Mouse (Mus musculus) forebrain, embryonic 14.5 days (tissue): ENCODE data around the gene Slfn5. TPM values are rescaled to one million over a fixed set of nuclear protein-coding genes. Genes with fewer than 3 reads are reported as not detected.

Source experiments
- ATAC-seq: fragments of 200-750 bp; cut with Nextera tagmentation; 2 replicates; pipeline ENCODE4 v1.8.0; 2017; ENCODE audit warnings: mild to moderate bottlenecking, moderate library complexity
- DNase-seq: peaks from one replicate; pipeline ENCODE4 v3.0.0-alpha.2; 2015; ENCODE audit warnings: low spot score
- H3K27ac ChIP-seq: fragments of 300-500 bp; sonication (generic); 2 replicates; pipeline ENCODE4 v1.5.1; 2014; ENCODE audit warnings: low read depth, mild to moderate bottlenecking, control low read depth, low read length, moderate library complexity
- H3K27me3 ChIP-seq: fragments of 300-500 bp; sonication (generic); replicated peaks from 2 replicates; pipeline ENCODE4 v1.6.1; 2014; ENCODE audit warnings: low read length, control low read depth, mixed read lengths; ENCODE audit not compliant: control insufficient read depth, insufficient read depth
- H3K36me3 ChIP-seq: fragments of 300-500 bp; sonication (generic); 2 replicates; pipeline ENCODE4 v1.6.1; 2014; ENCODE audit warnings: low read length, control low read depth; ENCODE audit not compliant: control insufficient read depth, insufficient read depth
- H3K4me1 ChIP-seq: fragments of 300-500 bp; sonication (generic); 2 replicates; pipeline ENCODE4 v1.6.1; 2014; ENCODE audit warnings: antibody characterized with exemption, low read length, control low read depth; ENCODE audit not compliant: control insufficient read depth, insufficient read depth
- H3K4me2 ChIP-seq: fragments of 300-500 bp; sonication (generic); 2 replicates; pipeline ENCODE4 v1.6.1; 2014; ENCODE audit warnings: mild to moderate bottlenecking, control low read depth, low read length
- H3K4me3 ChIP-seq: fragments of 300-500 bp; sonication (generic); 2 replicates; pipeline ENCODE4 v1.5.1; 2014; ENCODE audit warnings: low read depth, low read length, control low read depth
- H3K9ac ChIP-seq: fragments of 300-500 bp; sonication (generic); 2 replicates; pipeline ENCODE4 v1.6.1; 2014; ENCODE audit warnings: mild to moderate bottlenecking, low read length, control low read depth, moderate library complexity
- H3K9me3 ChIP-seq: fragments of 300-500 bp; sonication (generic); replicated peaks from 2 replicates; pipeline ENCODE4 v1.6.1; 2016; ENCODE audit warnings: low read length, control low read depth, mixed read lengths; ENCODE audit not compliant: control insufficient read depth
- WGBS: fragments of 180-500 bp; shearing (Covaris S2); extraction: QIAGEN DNeasy Blood & Tissue Kit; methylation state at CpG from one replicate; pipeline ENCODE4 v1.1.7; 2014; 5-methylcytosine and 5-hydroxymethylcytosine counted together
- polyA plus RNA-seq: library from polyadenylated mRNA; unstranded; fragments of >200 nt; fragmentation: Nextera tagmentation; extraction: Ambion mirVana; gene quantifications from 2 replicates; pipeline ENCODE4 v1.2.1, GENCODE M21; 2014

Gene Slfn5
- 0.41 and 0.52 TPM in 2 replicates for polyA plus RNA-seq

GRCm38 (mm10) chr11:82950736-82951481, at the start of gene Slfn5:
Slfn5 (plus strand) TSS chr11:82951349.
- no peak within 1 kb of the TSS for H3K4me2 ChIP-seq
- DNase-seq = no peak
- H3K27me3 ChIP-seq = peaks cover 36% of the 10 kb centered on the region
- H3K9me3 ChIP-seq = no peaks in the 10 kb centered on the region
- WGBS = 14% methylated on average over 10 of the region's 10 CpGs
- H3K9ac ChIP-seq = no peak within 1 kb of the TSS
- no peak within 1 kb of the TSS for H3K27ac ChIP-seq
- H3K4me3 ChIP-seq = no peak within 1 kb of the TSS
- no peaks in the 10 kb centered on the region for H3K36me3 ChIP-seq
- H3K4me1 ChIP-seq = no peaks in the 10 kb centered on the region
- ATAC-seq = no peak

GRCm38 (mm10) chr11:82901606-82902310, 49.4 kb upstream of the Slfn5 start:
- Histone ChIP-seq H3K4me3 (no peak overlapping the region), H3K36me3 (peaks cover 84% of the 10 kb centered on the region), H3K9me3 (no peaks in the 10 kb centered on the region), H3K27me3 (no peaks in the 10 kb centered on the region), H3K4me1 (no peaks in the 10 kb centered on the region), H3K9ac (no peak overlapping the region), H3K4me2 (no peak overlapping the region), H3K27ac (no peak overlapping the region)
- DNase-seq (no peak), ATAC-seq (no peak)
- WGBS = 93% methylated on average over 20 of the region's 20 CpGs

GRCm38 (mm10) chr11:82904952-82905351, 46.2 kb upstream of the Slfn5 start:
- Histone ChIP-seq H3K4me1 (peaks cover 4% of the 10 kb centered on the region; the same call in 1 of the 2 replicates), H3K4me2 (no peak overlapping the region), H3K9me3 (no peaks in the 10 kb centered on the region), H3K4me3 (no peak overlapping the region), H3K36me3 (peaks cover 64% of the 10 kb centered on the region), H3K27me3 (no peaks in the 10 kb centered on the region), H3K27ac (no peak overlapping the region), H3K9ac (no peak overlapping the region)
- no peak for DNase-seq
- 66% methylated on average over 8 of the region's 8 CpGs for WGBS
- no peak for ATAC-seq

GRCm38 (mm10) chr11:82905816-82906215, 45.3 kb upstream of the Slfn5 start:
- Histone ChIP-seq H3K9ac (no peak overlapping the region), H3K9me3 (no peaks in the 10 kb centered on the region), H3K4me2 (no peak overlapping the region), H3K36me3 (peaks cover 55% of the 10 kb centered on the region), H3K27ac (no peak overlapping the region), H3K4me3 (no peak overlapping the region), H3K27me3 (no peaks in the 10 kb centered on the region), H3K4me1 (peaks cover 4% of the 10 kb centered on the region; the same call in 1 of the 2 replicates)
- no peak for DNase-seq
- no peak for ATAC-seq
- WGBS = 88% methylated on average over 5 of the region's 5 CpGs

GRCm38 (mm10) chr11:82907651-82908607, 43.2 kb upstream of the Slfn5 start, which contains the start of gene Nle1:
Nle1 (minus strand) TSS chr11:82908411.
- Histone ChIP-seq H3K27ac (peak within 1 kb of the TSS; percentile 39; the same call in 1 of the 2 replicates), H3K4me3 (peak within 1 kb of the TSS; percentile 78), H3K4me1 (peaks cover 4% of the 10 kb centered on the region; the same call in 1 of the 2 replicates), H3K27me3 (no peaks in the 10 kb centered on the region), H3K36me3 (peaks cover 34% of the 10 kb centered on the region), H3K9me3 (no peaks in the 10 kb centered on the region), H3K4me2 (peak within 1 kb of the TSS; percentile 69), H3K9ac (peak within 1 kb of the TSS; percentile 81)
- WGBS = 2% methylated on average over 73 of the region's 73 CpGs
- peak; percentile 94 for DNase-seq
- peak; percentile 94 for ATAC-seq

- H3K4me3 ChIP-seq = peak overlapping the region; percentile 78; the same call in 1 of the 2 replicates
- WGBS = 61% methylated on average over 5 of the region's 10 CpGs
- peaks cover 4% of the 10 kb centered on the region; the same call in 1 of the 2 replicates for H3K4me1 ChIP-seq
- H3K9ac ChIP-seq = peak overlapping the region; percentile 81; the same call in 1 of the 2 replicates
- H3K9me3 ChIP-seq = no peaks in the 10 kb centered on the region
- no peak overlapping the region for H3K27ac ChIP-seq
- H3K36me3 ChIP-seq = peaks cover 28% of the 10 kb centered on the region
- no peaks in the 10 kb centered on the region for H3K27me3 ChIP-seq
- DNase-seq (no peak), ATAC-seq (peak; percentile 46)
- peak overlapping the region; percentile 69 for H3K4me2 ChIP-seq
Observed at GRCm38 (mm10) chr11:82908608-82908989, 42.5 kb upstream of the Slfn5 start.

GRCm38 (mm10) chr11:82910250-82910649, 40.9 kb upstream of the Slfn5 start, which contains the start of gene Unc45b:
Unc45b (plus strand) TSS chr11:82910550.
- H3K4me1 ChIP-seq = peaks cover 4% of the 10 kb centered on the region; the same call in 1 of the 2 replicates
- H3K27me3 ChIP-seq = no peaks in the 10 kb centered on the region
- no peak within 1 kb of the TSS for H3K4me3 ChIP-seq
- no peaks in the 10 kb centered on the region for H3K9me3 ChIP-seq
- H3K4me2 ChIP-seq = no peak within 1 kb of the TSS
- DNase-seq = no peak
- H3K9ac ChIP-seq = no peak within 1 kb of the TSS
- ATAC-seq = no peak
- no peak within 1 kb of the TSS for H3K27ac ChIP-seq
- peaks cover 11% of the 10 kb centered on the region for H3K36me3 ChIP-seq
- 90% methylated on average over 4 of the region's 4 CpGs for WGBS

- WGBS = 91% methylated on average over 11 of the region's 11 CpGs
- H3K4me2 ChIP-seq = no peak overlapping the region
- no peak for DNase-seq
- peaks cover 5% of the 10 kb centered on the region; the same call in 1 of the 2 replicates for H3K36me3 ChIP-seq
- H3K4me3 ChIP-seq = no peak overlapping the region
- no peak overlapping the region for H3K9ac ChIP-seq
- no peaks in the 10 kb centered on the region for H3K27me3 ChIP-seq
- H3K4me1 ChIP-seq = peaks cover 4% of the 10 kb centered on the region; the same call in 1 of the 2 replicates
- H3K9me3 ChIP-seq = no peaks in the 10 kb centered on the region
- no peak overlapping the region for H3K27ac ChIP-seq
- no peak for ATAC-seq
Observed at GRCm38 (mm10) chr11:82910679-82911389, 40.3 kb upstream of the Slfn5 start.
